Mouse (Mus musculus) liver, embryonic 12.5 days (tissue): ENCODE measurements around the gene Ap1ar. TPM values are rescaled to one million over a fixed set of nuclear protein-coding genes. Genes with fewer than 3 reads are reported as not detected.

Experiments used
- ATAC-seq: fragments of 200-750 bp; cut with Nextera tagmentation; 2 replicates; pipeline ENCODE4 v1.8.0; 2017; ENCODE audit warnings: moderate number of reproducible peaks, mild to moderate bottlenecking, moderate library complexity
- H3K27ac ChIP-seq: fragments of 300-500 bp; sonication (generic); 2 replicates; pipeline ENCODE4 v1.5.1; 2016; ENCODE audit warnings: mild to moderate bottlenecking
- H3K27me3 ChIP-seq: fragments of 300-500 bp; sonication (generic); replicated peaks from 2 replicates; pipeline ENCODE4 v1.6.1; 2016; ENCODE audit warnings: mild to moderate bottlenecking, moderate library complexity
- H3K36me3 ChIP-seq: fragments of 300-500 bp; sonication (generic); 2 replicates; pipeline ENCODE4 v1.6.1; 2016; ENCODE audit warnings: mild to moderate bottlenecking, moderate library complexity
- H3K4me1 ChIP-seq: fragments of 300-500 bp; sonication (generic); 2 replicates; pipeline ENCODE4 v1.6.1; 2016
- H3K4me2 ChIP-seq: fragments of 300-500 bp; sonication (generic); 2 replicates; pipeline ENCODE4 v1.6.1; 2016; ENCODE audit warnings: mild to moderate bottlenecking, moderate library complexity
- H3K4me3 ChIP-seq: fragments of 300-500 bp; sonication (generic); 2 replicates; pipeline ENCODE4 v1.5.1; 2016; ENCODE audit warnings: mild to moderate bottlenecking, moderate library complexity
- H3K9ac ChIP-seq: fragments of 300-500 bp; sonication (generic); 2 replicates; pipeline ENCODE4 v1.6.1; 2016; ENCODE audit warnings: mild to moderate bottlenecking, moderate library complexity
- H3K9me3 ChIP-seq: fragments of 300-500 bp; sonication (generic); replicated peaks from 2 replicates; pipeline ENCODE4 v1.6.1; 2016; ENCODE audit warnings: mild to moderate bottlenecking, moderate library complexity
- WGBS: fragments of 180-500 bp; shearing (Covaris S2); methylation state at CpG from one replicate; pipeline ENCODE4 v1.1.7; 2016; ENCODE audit not compliant: insufficient replicate concordance; 5-methylcytosine and 5-hydroxymethylcytosine counted together
- polyA plus RNA-seq: library from polyadenylated mRNA; unstranded; fragments of >200 nt; fragmentation: Nextera tagmentation; extraction: Ambion mirVana; gene quantifications from 2 replicates; pipeline ENCODE4 v1.2.1, GENCODE M21; 2016

The Ap1ar gene
- polyA plus RNA-seq, 1 experiment from 2014 or later: 37.3 TPM

- H3K36me3 ChIP-seq: peaks cover 78% of the 10 kb centered on the region
These were observed 28.2 kb downstream of the Ap1ar start for GRCm38 (mm10) chr3:127809103-127809502.

GRCm38 (mm10) chr3:127807846-127808245 lies 29.5 kb downstream of the Ap1ar start:
- H3K36me3 ChIP-seq: peaks cover 65% of the 10 kb centered on the region
- 86% methylated on average over 5 of the region's 5 CpGs for WGBS
- no peak overlapping the region for H3K4me2 ChIP-seq
- H3K27me3 ChIP-seq: no peaks in the 10 kb centered on the region
- no peak overlapping the region for H3K9ac ChIP-seq
- H3K27ac ChIP-seq: no peak overlapping the region
- no peaks in the 10 kb centered on the region for H3K9me3 ChIP-seq
- ATAC-seq: no peak
- H3K4me3 ChIP-seq: no peak overlapping the region
- H3K4me1 ChIP-seq: peaks cover 17% of the 10 kb centered on the region

More at GRCm38 (mm10) chr3:127809103-127809502, 28.2 kb downstream of the Ap1ar start:
- Histone ChIP-seq H3K9me3 (no peaks in the 10 kb centered on the region), H3K27me3 (no peaks in the 10 kb centered on the region), H3K4me1 (peaks cover 12% of the 10 kb centered on the region), H3K9ac (no peak overlapping the region), H3K4me3 (no peak overlapping the region), H3K27ac (no peak overlapping the region), H3K4me2 (no peak overlapping the region)
- 87% methylated on average over 7 of the region's 7 CpGs for WGBS
- ATAC-seq: no peak

GRCm38 (mm10) chr3:127805991-127806390 lies 31.3 kb downstream of the Ap1ar start:
- Histone ChIP-seq H3K4me2 (no peak overlapping the region), H3K9ac (no peak overlapping the region), H3K27me3 (no peaks in the 10 kb centered on the region), H3K4me1 (peaks cover 17% of the 10 kb centered on the region), H3K9me3 (no peaks in the 10 kb centered on the region), H3K27ac (no peak overlapping the region), H3K36me3 (peaks cover 49% of the 10 kb centered on the region), H3K4me3 (no peak overlapping the region)
- no peak for ATAC-seq
- 91% methylated on average over 6 of the region's 6 CpGs for WGBS

GRCm38 (mm10) chr3:127805071-127805470 lies 32.3 kb downstream of the Ap1ar start:
- no peak overlapping the region for H3K9ac ChIP-seq
- H3K4me1 ChIP-seq: peaks cover 17% of the 10 kb centered on the region
- H3K36me3 ChIP-seq: peaks cover 40% of the 10 kb centered on the region
- no peak overlapping the region for H3K4me3 ChIP-seq
- no peaks in the 10 kb centered on the region for H3K27me3 ChIP-seq
- no peak for ATAC-seq
- no peak overlapping the region for H3K4me2 ChIP-seq
- H3K9me3 ChIP-seq: no peaks in the 10 kb centered on the region
- no peak overlapping the region for H3K27ac ChIP-seq
- WGBS: 84% methylated on average over 12 of the region's 12 CpGs

GRCm38 (mm10) chr3:127804439-127804838 lies 32.9 kb downstream of the Ap1ar start:
- ATAC-seq: peak; percentile 82
- peaks cover 17% of the 10 kb centered on the region for H3K4me1 ChIP-seq
- H3K36me3 ChIP-seq: peaks cover 33% of the 10 kb centered on the region
- no peak overlapping the region for H3K27ac ChIP-seq
- no peaks in the 10 kb centered on the region for H3K27me3 ChIP-seq
- H3K9ac ChIP-seq: no peak overlapping the region
- 41% methylated on average over 4 of the region's 4 CpGs for WGBS
- no peak overlapping the region for H3K4me3 ChIP-seq
- no peak overlapping the region for H3K4me2 ChIP-seq
- no peaks in the 10 kb centered on the region for H3K9me3 ChIP-seq

- Histone ChIP-seq H3K36me3 (peaks cover 32% of the 10 kb centered on the region), H3K27ac (no peak overlapping the region), H3K27me3 (no peaks in the 10 kb centered on the region), H3K4me3 (no peak overlapping the region), H3K4me2 (peak overlapping the region; percentile 7; the same call in 1 of the 2 replicates), H3K9me3 (no peaks in the 10 kb centered on the region), H3K4me1 (peaks cover 17% of the 10 kb centered on the region), H3K9ac (peak overlapping the region; percentile 4; the same call in 1 of the 2 replicates)
- WGBS: 57% methylated on average over 8 of the region's 8 CpGs
- no peak for ATAC-seq
These were observed 34.5 kb downstream of the Ap1ar start for GRCm38 (mm10) chr3:127802814-127803213.

GRCm38 (mm10) chr3:127801162-127801561 lies 36.2 kb downstream of the Ap1ar start:
- H3K9me3 ChIP-seq: no peaks in the 10 kb centered on the region; the same call in 1 of the 2 replicates
- H3K27me3 ChIP-seq: no peaks in the 10 kb centered on the region
- H3K36me3 ChIP-seq: peaks cover 35% of the 10 kb centered on the region
- peaks cover 17% of the 10 kb centered on the region for H3K4me1 ChIP-seq
- ATAC-seq: no peak
- no peak overlapping the region for H3K27ac ChIP-seq
- no peak overlapping the region for H3K4me2 ChIP-seq
- H3K4me3 ChIP-seq: no peak overlapping the region
- 82% methylated on average over 8 of the region's 8 CpGs for WGBS
- no peak overlapping the region for H3K9ac ChIP-seq

GRCm38 (mm10) chr3:127796271-127796670 lies 41.1 kb downstream of the Ap1ar start:
- H3K9ac ChIP-seq: no peak overlapping the region
- no peak for ATAC-seq
- 95% methylated on average over 7 of the region's 7 CpGs for WGBS
- H3K4me3 ChIP-seq: no peak overlapping the region
- no peak overlapping the region for H3K27ac ChIP-seq
- H3K4me2 ChIP-seq: no peak overlapping the region
- H3K4me1 ChIP-seq: peaks cover 25% of the 10 kb centered on the region
- peaks cover 51% of the 10 kb centered on the region for H3K36me3 ChIP-seq
- H3K9me3 ChIP-seq: no peaks in the 10 kb centered on the region; the same call in 1 of the 2 replicates
- H3K27me3 ChIP-seq: no peaks in the 10 kb centered on the region

- no peaks in the 10 kb centered on the region; the same call in 1 of the 2 replicates for H3K9me3 ChIP-seq
- 86% methylated on average over 3 of the region's 3 CpGs for WGBS
- no peak for ATAC-seq
- H3K4me2 ChIP-seq: no peak overlapping the region
- peaks cover 51% of the 10 kb centered on the region for H3K36me3 ChIP-seq
- peaks cover 27% of the 10 kb centered on the region for H3K4me1 ChIP-seq
- no peak overlapping the region for H3K9ac ChIP-seq
- H3K27me3 ChIP-seq: no peaks in the 10 kb centered on the region
- H3K4me3 ChIP-seq: no peak overlapping the region
- H3K27ac ChIP-seq: no peak overlapping the region
These were observed 41.6 kb downstream of the Ap1ar start for GRCm38 (mm10) chr3:127795762-127796161.

GRCm38 (mm10) chr3:127793022-127793421 lies 44.3 kb downstream of the Ap1ar start:
- Histone ChIP-seq H3K4me2 (peak overlapping the region; percentile 94; the same call in 1 of the 2 replicates), H3K27ac (peak overlapping the region; percentile 92), H3K27me3 (no peaks in the 10 kb centered on the region; the same call in 1 of the 2 replicates), H3K9ac (peak overlapping the region; percentile 46; the same call in 1 of the 2 replicates), H3K4me3 (no peak overlapping the region), H3K36me3 (peaks cover 38% of the 10 kb centered on the region), H3K4me1 (peaks cover 40% of the 10 kb centered on the region), H3K9me3 (no peaks in the 10 kb centered on the region; the same call in 1 of the 2 replicates)
- 80% methylated on average over 7 of the region's 7 CpGs for WGBS
- no peak for ATAC-seq

GRCm38 (mm10) chr3:127791595-127792561 lies 45.4 kb downstream of the Ap1ar start:
- ATAC-seq: peak; percentile 91
- peak overlapping the region; percentile 94 for H3K4me2 ChIP-seq
- H3K9ac ChIP-seq: peak overlapping the region; percentile 86
- peaks cover 43% of the 10 kb centered on the region for H3K4me1 ChIP-seq
- peak overlapping the region; percentile 72 for H3K4me3 ChIP-seq
- WGBS: 23% methylated on average over 4 of the region's 4 CpGs
- no peaks in the 10 kb centered on the region; the same call in 1 of the 2 replicates for H3K27me3 ChIP-seq
- H3K9me3 ChIP-seq: no peaks in the 10 kb centered on the region; the same call in 1 of the 2 replicates
- peaks cover 29% of the 10 kb centered on the region for H3K36me3 ChIP-seq
- peak overlapping the region; percentile 92 for H3K27ac ChIP-seq

GRCm38 (mm10) chr3:127791056-127791483 lies 46.3 kb downstream of the Ap1ar start:
- H3K27ac ChIP-seq: peak overlapping the region; percentile 92
- 3% methylated on average over 15 of the region's 15 CpGs for WGBS
- peak; percentile 8; the same call in 1 of the 2 replicates for ATAC-seq

More at GRCm38 (mm10) chr3:127791056-127791483, 46.3 kb downstream of the Ap1ar start:
- no peaks in the 10 kb centered on the region; the same call in 1 of the 2 replicates for H3K27me3 ChIP-seq
- H3K36me3 ChIP-seq: peaks cover 21% of the 10 kb centered on the region
- peak overlapping the region; percentile 86 for H3K9ac ChIP-seq
- H3K4me3 ChIP-seq: peak overlapping the region; percentile 72
- H3K4me2 ChIP-seq: peak overlapping the region; percentile 94
- no peaks in the 10 kb centered on the region for H3K9me3 ChIP-seq
- peaks cover 43% of the 10 kb centered on the region for H3K4me1 ChIP-seq
